ENCODE assay signal across 8 mouse cellular contexts in genomic region chr4:97575447-97575846, GRCm38 (mm10).
DNase-seq lines count a peak whose midpoint lies in the region; ATAC-seq and TF ChIP-seq lines count a peak whose summit lies in the region.

No protein-coding gene starts in this region.

- H3K4me1 ChIP-seq in embryonic facial prominence, embryonic 15.5 days, result peaks cover 13% of the 10 kb centered on the region
- peaks cover 5% of the 10 kb centered on the region; the same call in 1 of the 2 replicates for H3K4me1 ChIP-seq in neural tube, embryonic 15.5 days

- peak; percentile 19 for DNase-seq in cerebellum, adult 11-12 months
- no peak for DNase-seq in cerebellum, adult 9-10 months
- peak; percentile 59 to 72 for DNase-seq in layer of hippocampus, adult 2 months (ENCODE audit: low spot score in 2 of 2)
- DNase-seq in kidney, adult 11 months, result no peak
- DNase-seq in adrenal gland, adult 8-10 months, result no peak
- no peak for DNase-seq in kidney, postnatal 10 days

- no peaks in the 10 kb centered on the region for H3K27me3 ChIP-seq in embryonic facial prominence, embryonic 15.5 days
- H3K27me3 ChIP-seq in neural tube, embryonic 15.5 days (replicated peaks), result no peaks in the 10 kb centered on the region

- H3K4me3 ChIP-seq in embryonic facial prominence, embryonic 15.5 days (replicated peaks), result no peak overlapping the region
- no peak overlapping the region for H3K4me3 ChIP-seq in layer of hippocampus, adult 2 months
- no peak overlapping the region for H3K4me3 ChIP-seq in neural tube, embryonic 15.5 days (replicated peaks)

- no peak for TF ChIP-seq CTCF in layer of hippocampus, adult 2 months (conservative IDR thresholded peaks at IDR 0.05)

- peak overlapping the region; percentile 2; the same call in 1 of the 2 replicates for H3K4me2 ChIP-seq in embryonic facial prominence, embryonic 15.5 days (replicated peaks)
- H3K4me2 ChIP-seq in neural tube, embryonic 15.5 days, result no peak overlapping the region

- no peak overlapping the region for H3K27ac ChIP-seq in embryonic facial prominence, embryonic 15.5 days (replicated peaks)
- no peak overlapping the region for H3K27ac ChIP-seq in layer of hippocampus, adult 2 months
- 0 out of 2 replicates have a peak overlapping the region, but pooled peaks have one; percentile 34 for H3K27ac ChIP-seq in neural tube, embryonic 15.5 days (replicated peaks)

- no peaks in the 10 kb centered on the region for H3K36me3 ChIP-seq in embryonic facial prominence, embryonic 15.5 days
- no peaks in the 10 kb centered on the region for H3K36me3 ChIP-seq in neural tube, embryonic 15.5 days

- ATAC-seq in embryonic facial prominence, embryonic 15.5 days (ENCODE audit: insufficient number of reproducible peaks, low FRiP score, low TSS enrichment, low read depth), result peak; percentile 80
- peak; percentile 55; the same call in 1 of the 2 replicates for ATAC-seq in neural tube, embryonic 15.5 days (ENCODE audit: low FRiP score)

- H3K9ac ChIP-seq in embryonic facial prominence, embryonic 15.5 days, result no peak overlapping the region
- H3K9ac ChIP-seq in neural tube, embryonic 15.5 days (replicated peaks), result no peak overlapping the region

- WGBS in embryonic facial prominence, embryonic 15.5 days, result 5% methylated on average over 5 of the region's 5 CpGs
- 29% methylated on average over 5 of the region's 5 CpGs for WGBS in neural tube, embryonic 15.5 days

- no peaks in the 10 kb centered on the region for H3K9me3 ChIP-seq in embryonic facial prominence, embryonic 15.5 days (replicated peaks)
- no peaks in the 10 kb centered on the region for H3K9me3 ChIP-seq in neural tube, embryonic 15.5 days (replicated peaks)

Comparison
In these comparisons a context has a peak if more than half of its experiments do, and no peak if none do; other contexts are left out.
1. DNase-seq: peak in cerebellum, adult 11-12 months (single experiment) and layer of hippocampus, adult 2 months (2 of 2); none in cerebellum, adult 9-10 months (single experiment), kidney, adult 11 months (single experiment), adrenal gland, adult 8-10 months (single experiment) and kidney, postnatal 10 days (single experiment).